Mouse (Mus musculus) liver, postnatal 0 days (tissue): ENCODE results near the gene Ifngr2. TPM values are rescaled to one million over a fixed set of nuclear protein-coding genes. Genes with fewer than 3 reads are reported as not detected.

Experiments used
- ATAC-seq: fragments of 200-750 bp; cut with Nextera tagmentation; 2 replicates; pipeline ENCODE4 v1.8.0; 2017; ENCODE audit warnings: mild to moderate bottlenecking, moderate library complexity
- DNase-seq: peaks from one replicate; pipeline ENCODE4 v3.0.0-alpha.2; 2016
- H3K27ac ChIP-seq: fragments of 300-500 bp; sonication (generic); 2 replicates; pipeline ENCODE4 v1.5.1; 2014; ENCODE audit warnings: antibody characterized with exemption, moderate library complexity, mild to moderate bottlenecking, low read depth
- H3K27me3 ChIP-seq: fragments of 300-500 bp; sonication (generic); 2 replicates; pipeline ENCODE4 v1.6.1; 2014; ENCODE audit warnings: low read length, control low read depth, mixed read lengths; ENCODE audit not compliant: insufficient read depth
- H3K36me3 ChIP-seq: fragments of 300-500 bp; sonication (generic); replicated peaks from 2 replicates; pipeline ENCODE4 v1.6.1; 2014; ENCODE audit warnings: mild to moderate bottlenecking, control low read depth, low read length, moderate library complexity, mixed read lengths; ENCODE audit not compliant: insufficient read depth
- H3K4me1 ChIP-seq: fragments of 300-500 bp; sonication (generic); 2 replicates; pipeline ENCODE4 v1.6.1; 2014; ENCODE audit warnings: antibody characterized with exemption, mild to moderate bottlenecking, control low read depth; ENCODE audit not compliant: insufficient read depth
- H3K4me2 ChIP-seq: fragments of 300-500 bp; sonication (generic); 2 replicates; pipeline ENCODE4 v1.6.1; 2014; ENCODE audit warnings: low read depth, mild to moderate bottlenecking, low read length, moderate library complexity, mixed read lengths
- H3K4me3 ChIP-seq: fragments of 300-500 bp; sonication (generic); 2 replicates; pipeline ENCODE4 v1.5.1; 2014; ENCODE audit warnings: low read depth, low read length
- H3K9ac ChIP-seq: fragments of 300-500 bp; sonication (generic); replicated peaks from 2 replicates; pipeline ENCODE4 v1.6.1; 2014; ENCODE audit warnings: mild to moderate bottlenecking, moderate library complexity
- H3K9me3 ChIP-seq: fragments of 300-500 bp; sonication (generic); 2 replicates; pipeline ENCODE4 v1.6.1; 2016; ENCODE audit warnings: mild to moderate bottlenecking, control low read depth, low read length, mixed read lengths
- CTCF ChIP-seq: sonication (generic); IDR thresholded peaks from 2 replicates; pipeline ENCODE4 v1.5.1; 2016; ENCODE audit warnings: antibody characterized with exemption, low read depth
- EP300 ChIP-seq: IDR thresholded peaks from 2 replicates; pipeline ENCODE4 v1.6.1; 2016; ENCODE audit warnings: antibody characterized with exemption, low read depth, mild to moderate bottlenecking
- WGBS: fragments of 180-500 bp; shearing (Covaris S2); extraction: QIAGEN DNeasy Blood & Tissue Kit; methylation state at CpG from one replicate; pipeline ENCODE4 v1.1.7; 2014; ENCODE audit not compliant: insufficient replicate concordance; 5-methylcytosine and 5-hydroxymethylcytosine counted together
- polyA plus RNA-seq: library from polyadenylated mRNA; unstranded; fragments of >200 nt; fragmentation: Nextera tagmentation; extraction: Ambion mirVana; gene quantifications from 2 replicates; pipeline ENCODE4 v1.2.1, GENCODE M21; 2015

Ifngr2 gene
- polyA plus RNA-seq, 1 experiment from 2014 or later, result 18.2 TPM

DNA sequence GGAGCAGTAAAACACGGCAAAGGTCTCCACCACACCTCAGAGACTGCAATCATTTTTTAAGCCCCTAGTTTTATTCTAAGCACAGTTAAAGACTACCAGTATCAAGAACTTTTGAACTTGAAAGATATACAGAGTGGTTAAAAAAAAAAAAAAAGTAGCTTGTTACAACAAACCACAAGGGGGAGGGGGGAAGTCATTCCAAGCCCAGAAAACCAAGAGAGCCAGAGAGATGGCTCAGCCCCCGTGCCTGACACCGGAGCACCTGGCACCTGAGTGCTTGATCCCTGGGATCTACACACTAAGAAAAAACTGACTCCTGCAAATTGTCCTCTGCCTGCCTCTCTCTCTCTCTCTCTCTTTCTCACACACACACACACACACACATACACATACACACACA is 46.4 kb downstream of the Ifngr2 start:
- no peak overlapping the region for H3K4me3 ChIP-seq
- no peaks in the 10 kb centered on the region for H3K27me3 ChIP-seq
- no peak overlapping the region for H3K4me2 ChIP-seq
- no peak overlapping the region for H3K9ac ChIP-seq
- 0 out of 2 replicates have a peak, but pooled peaks cover 3% of the 10 kb centered on the region for H3K36me3 ChIP-seq
- DNase-seq, result no peak
- no peak overlapping the region for H3K27ac ChIP-seq
- no peak for ATAC-seq
- no peaks in the 10 kb centered on the region for H3K9me3 ChIP-seq
- WGBS, result 45% methylated on average over 3 of the region's 3 CpGs
- no peak for TF ChIP-seq EP300
- H3K4me1 ChIP-seq, result peaks cover 9% of the 10 kb centered on the region

DNA sequence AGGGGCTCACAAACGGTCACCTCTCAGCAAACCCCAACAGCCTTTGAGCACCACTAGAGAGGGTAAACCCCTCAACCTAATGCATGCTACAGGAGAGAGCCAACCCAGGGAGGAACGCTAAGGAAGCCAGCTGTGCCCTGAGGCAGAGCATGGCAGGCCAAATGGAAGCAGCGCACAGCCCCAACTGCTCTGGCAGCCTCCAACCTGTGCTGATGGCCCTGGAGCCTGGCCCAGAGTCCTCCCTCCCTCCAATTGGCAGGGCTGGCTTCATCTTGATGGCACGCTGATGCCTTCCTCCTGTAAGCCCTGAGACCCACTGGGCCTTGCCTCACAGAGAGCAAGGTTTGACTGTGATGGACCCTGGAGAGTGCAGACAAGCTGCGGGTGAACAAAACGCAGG is 48.2 kb downstream of the Ifngr2 start:
- no peak for ATAC-seq
- 87% methylated on average over 6 of the region's 6 CpGs for WGBS

DNA sequence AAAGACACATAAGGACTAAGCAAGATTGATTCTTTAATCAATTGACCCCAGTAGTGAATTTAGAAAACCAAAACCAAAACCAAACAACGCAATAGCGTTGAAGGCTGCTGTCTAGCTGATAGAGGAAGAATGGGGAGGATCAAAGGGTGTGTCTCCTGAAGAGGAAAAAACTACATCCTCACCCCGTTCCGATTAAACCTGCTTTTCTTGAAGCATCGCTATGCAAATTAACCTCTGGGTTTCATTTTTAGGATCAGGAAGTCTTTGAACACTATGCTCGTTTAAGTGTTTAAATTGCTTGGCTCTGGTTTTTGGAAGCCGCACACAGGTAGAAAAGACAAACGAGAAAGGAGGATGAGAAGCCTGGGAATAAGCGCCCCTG is 49.5 kb downstream of the Ifngr2 start:
- TF ChIP-seq CTCF, result no peak
- TF ChIP-seq EP300, result no peak
- Histone ChIP-seq H3K27ac (0 out of 2 replicates have a peak overlapping the region, but pooled peaks have one; percentile 71), H3K4me1 (peaks cover 16% of the 10 kb centered on the region), H3K9ac (peak overlapping the region; percentile 85), H3K27me3 (no peaks in the 10 kb centered on the region), H3K9me3 (no peaks in the 10 kb centered on the region), H3K4me2 (peak overlapping the region; percentile 99), H3K4me3 (peak overlapping the region; percentile 74), H3K36me3 (0 out of 2 replicates have a peak, but pooled peaks cover 3% of the 10 kb centered on the region)
- DNase-seq, result no peak
- no peak for ATAC-seq
- WGBS, result 11% methylated on average over 9 of the region's 9 CpGs

More for the DNA sequence above, 48.2 kb downstream of the Ifngr2 start:
- H3K4me3 ChIP-seq, result no peak overlapping the region
- H3K27ac ChIP-seq, result no peak overlapping the region
- H3K36me3 ChIP-seq, result 0 out of 2 replicates have a peak, but pooled peaks cover 3% of the 10 kb centered on the region
- no peaks in the 10 kb centered on the region for H3K9me3 ChIP-seq
- TF ChIP-seq CTCF (no peak), EP300 (no peak)
- no peaks in the 10 kb centered on the region for H3K27me3 ChIP-seq
- H3K4me1 ChIP-seq, result peaks cover 9% of the 10 kb centered on the region
- no peak overlapping the region for H3K9ac ChIP-seq
- DNase-seq, result no peak
- H3K4me2 ChIP-seq, result no peak overlapping the region

DNA sequence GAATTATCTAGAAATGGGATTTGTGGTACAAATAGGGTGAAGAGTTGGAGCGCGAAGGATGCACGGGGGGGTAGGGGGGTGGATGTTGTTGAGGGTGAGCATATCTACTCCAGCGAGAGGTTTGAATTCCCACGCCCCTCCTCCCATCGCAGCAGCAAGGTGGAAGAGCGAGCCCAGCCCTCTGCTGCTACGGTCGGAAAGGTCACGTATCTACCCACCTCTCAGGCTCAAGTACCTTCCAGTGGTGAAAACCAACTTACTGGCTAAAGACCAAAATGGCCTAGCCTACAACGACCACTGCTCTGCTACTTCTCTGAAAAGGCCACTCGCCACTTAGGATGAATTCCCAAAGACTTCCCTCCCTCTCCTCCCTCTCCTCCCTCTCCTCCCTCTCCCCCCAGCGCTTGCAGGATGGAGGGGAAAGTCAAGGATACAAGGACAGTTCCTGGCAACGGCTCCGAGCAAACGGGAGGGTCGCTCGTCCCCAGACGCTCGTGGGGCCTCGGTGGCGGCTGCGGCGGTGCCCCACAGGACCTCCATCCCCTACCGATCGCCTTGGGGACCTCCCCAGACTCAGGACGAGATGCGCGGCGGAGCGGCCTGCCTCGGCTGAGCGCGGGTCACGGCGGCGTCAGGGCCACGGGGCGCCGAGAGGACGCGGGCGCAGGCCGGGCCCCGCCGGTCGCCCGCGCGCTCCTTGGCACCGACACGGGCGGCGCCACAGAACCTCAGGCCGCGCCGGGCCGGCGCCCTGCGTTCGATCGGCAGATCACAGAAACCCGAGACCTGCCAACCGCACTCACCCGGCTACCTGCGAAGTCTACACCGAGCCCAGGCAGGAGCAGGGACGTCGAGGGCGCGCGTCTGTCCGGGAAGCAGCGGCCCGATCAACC is 50.2 kb downstream of the Ifngr2 start:
- H3K9me3 ChIP-seq, result no peaks in the 10 kb centered on the region
- WGBS, result under 1% methylated on average over 63 of the region's 75 CpGs
- H3K27me3 ChIP-seq, result no peaks in the 10 kb centered on the region
- peaks cover 19% of the 10 kb centered on the region for H3K4me1 ChIP-seq
- DNase-seq, result peak; percentile 41
- peak overlapping the region; percentile 99 for H3K4me2 ChIP-seq
- peak overlapping the region; percentile 74 for H3K4me3 ChIP-seq
- peak overlapping the region; percentile 85 for H3K9ac ChIP-seq
- H3K36me3 ChIP-seq, result no peaks in the 10 kb centered on the region
- no peak for TF ChIP-seq CTCF
- TF ChIP-seq EP300, result no peak
- H3K27ac ChIP-seq, result peak overlapping the region; percentile 71
- peak; percentile 66 for ATAC-seq

DNA sequence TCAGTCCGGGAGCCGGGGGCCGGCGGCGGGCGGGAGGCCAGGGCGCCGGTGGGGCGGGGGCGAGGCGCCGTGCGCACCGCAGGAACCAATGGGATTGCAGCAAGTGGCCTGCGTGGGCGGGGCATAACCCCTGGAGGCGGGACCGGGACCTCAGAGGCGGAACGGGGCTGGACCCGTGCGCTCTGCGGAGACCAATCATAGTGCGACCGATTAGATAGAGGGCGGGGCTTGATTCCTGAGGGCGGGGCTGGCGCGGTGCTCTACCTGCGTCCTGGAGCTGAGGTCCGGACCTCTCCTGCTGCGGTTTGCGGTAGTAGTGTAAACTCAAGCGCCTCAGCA is 50.8 kb downstream of the Ifngr2 start, which contains the start of gene Tmem50b:
TSS of gene Tmem50b (minus strand) at position 129 of the 339 bp plus-strand sequence.
- H3K27ac ChIP-seq, result peak within 1 kb of the TSS; percentile 71
- WGBS, result 0% methylated on average over 23 of the region's 34 CpGs
- DNase-seq (peak; percentile 100), ATAC-seq (peak; percentile 99)
- peak within 1 kb of the TSS; percentile 74 for H3K4me3 ChIP-seq
- peak within 1 kb of the TSS; percentile 85 for H3K9ac ChIP-seq
- peak within 1 kb of the TSS; percentile 99 for H3K4me2 ChIP-seq
- TF ChIP-seq EP300, result no peak
- TF ChIP-seq CTCF, result no peak
- no peaks in the 10 kb centered on the region for H3K9me3 ChIP-seq
- peaks cover 19% of the 10 kb centered on the region for H3K4me1 ChIP-seq
- H3K27me3 ChIP-seq, result no peaks in the 10 kb centered on the region
- H3K36me3 ChIP-seq, result no peaks in the 10 kb centered on the region

DNA sequence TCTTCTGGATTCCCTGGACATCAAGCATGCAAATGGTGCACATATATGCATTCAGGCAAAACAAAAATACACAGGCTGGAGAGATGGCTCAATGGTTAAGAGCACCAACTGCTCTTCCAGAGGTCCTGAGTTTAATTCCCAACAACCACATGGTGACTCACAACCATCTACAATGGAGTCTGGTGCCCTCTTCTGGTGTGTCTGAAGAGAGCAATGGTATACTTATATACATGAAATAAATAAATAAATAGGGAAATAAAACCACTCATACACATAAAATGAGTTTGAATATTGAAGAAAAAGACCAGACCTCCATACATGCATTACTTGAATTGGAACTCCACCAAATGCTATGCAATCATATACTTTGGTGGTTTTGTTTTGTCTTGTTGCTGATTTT is 52.4 kb downstream of the Ifngr2 start:
- no peak for DNase-seq
- Histone ChIP-seq H3K4me2 (no peak overlapping the region), H3K27ac (no peak overlapping the region), H3K9me3 (no peaks in the 10 kb centered on the region), H3K27me3 (no peaks in the 10 kb centered on the region), H3K4me3 (no peak overlapping the region), H3K36me3 (no peaks in the 10 kb centered on the region), H3K9ac (no peak overlapping the region), H3K4me1 (peaks cover 19% of the 10 kb centered on the region)
- ATAC-seq, result no peak
- TF ChIP-seq CTCF, result peak; percentile 19
- TF ChIP-seq EP300, result no peak

DNA sequence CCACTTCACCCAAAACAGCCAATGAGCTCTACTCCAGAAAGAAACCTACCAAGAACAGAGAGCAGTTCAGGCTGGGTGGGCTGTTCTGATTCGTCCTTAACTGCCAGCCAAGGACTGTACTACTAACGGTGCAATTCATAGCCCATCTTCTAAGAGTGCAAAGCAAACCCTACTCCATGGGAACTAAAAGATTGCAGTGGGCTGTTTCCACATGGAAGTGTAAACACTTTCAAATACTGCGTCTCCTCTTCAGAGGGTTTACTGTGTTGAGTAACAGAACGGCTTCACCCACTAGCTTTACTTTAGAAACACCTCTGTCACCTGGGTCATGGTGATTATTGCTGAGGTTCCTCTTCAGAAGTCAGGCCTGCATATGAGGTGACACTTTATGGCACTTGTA is 54.2 kb downstream of the Ifngr2 start:
- no peak for TF ChIP-seq EP300
- no peak for TF ChIP-seq CTCF
- WGBS, result 50% methylated on average over 4 of the region's 4 CpGs
- Histone ChIP-seq H3K36me3 (no peaks in the 10 kb centered on the region), H3K4me1 (peaks cover 19% of the 10 kb centered on the region), H3K27me3 (no peaks in the 10 kb centered on the region), H3K9ac (no peak overlapping the region), H3K4me3 (no peak overlapping the region), H3K4me2 (no peak overlapping the region), H3K9me3 (no peaks in the 10 kb centered on the region), H3K27ac (no peak overlapping the region)
- no peak for ATAC-seq
- DNase-seq, result no peak
